Mouse (Mus musculus): ENCODE results near the gene Carhsp1. TPM values are rescaled to one million over a fixed set of nuclear protein-coding genes. Genes with fewer than 3 reads are reported as not detected.

Carhsp1 gene
- polyA plus RNA-seq, 2 experiments = 29.9 to 60.7 TPM

DNA sequence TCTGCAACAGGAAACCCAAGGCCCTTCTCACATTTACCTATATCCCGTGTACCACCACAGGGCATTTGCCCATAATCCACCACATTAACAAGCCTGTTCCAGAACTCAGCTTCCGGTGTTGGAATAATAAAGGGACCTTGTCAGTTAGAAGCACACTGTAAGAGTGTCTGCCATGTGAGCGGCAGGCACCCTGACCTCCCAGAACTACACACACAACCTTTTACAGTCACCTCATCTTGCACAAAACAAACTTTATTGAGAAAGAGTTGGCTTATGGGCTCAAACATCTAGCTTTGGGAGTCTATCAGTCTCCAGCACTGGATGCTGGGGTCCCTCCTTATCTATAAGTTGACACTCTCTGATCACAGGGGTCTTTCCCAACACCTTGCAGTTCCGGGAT, 13.6 kb downstream of the Carhsp1 start:
- no peak overlapping the region for H3K9ac ChIP-seq (ENCODE audit: low read depth, low read length, severe bottlenecking)
- TF ChIP-seq POLR2A (IDR thresholded peaks at IDR 0.05; ENCODE audit: borderline replicate concordance, extremely low read depth, insufficient read depth, insufficient read length) = no peak

DNA sequence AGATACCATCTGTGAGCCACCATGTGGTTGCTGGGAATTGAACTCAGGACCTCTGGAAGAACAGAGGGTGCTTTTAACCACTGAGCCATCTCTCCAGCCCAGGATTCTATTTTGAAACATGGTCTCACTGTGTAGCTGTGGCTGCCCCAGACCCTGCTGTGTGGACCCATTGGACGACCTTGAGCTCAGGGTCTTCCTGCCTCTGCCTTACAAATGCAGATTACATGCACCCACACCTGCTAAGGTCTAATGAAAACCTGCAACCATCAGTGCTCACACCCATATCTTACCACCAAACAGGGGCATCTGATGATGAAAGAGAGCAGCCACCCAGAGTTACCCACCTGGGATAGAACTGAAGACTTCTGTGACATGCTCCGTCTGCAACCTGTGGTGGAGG, 15.7 kb downstream of the Carhsp1 start:
- TF ChIP-seq POLR2A (IDR thresholded peaks at IDR 0.05; ENCODE audit: borderline replicate concordance, extremely low read depth, insufficient read depth, insufficient read length) = no peak
- Histone ChIP-seq H3K9me3 (ENCODE audit: control insufficient read depth, low read length) (no peaks in the 10 kb centered on the region), H3K36me3 (ENCODE audit: control insufficient read depth, insufficient read depth, low read length) (peaks cover 64% of the 10 kb centered on the region), H3K4me1 (ENCODE audit: control insufficient read depth, insufficient read depth, low read length) (no peaks in the 10 kb centered on the region), H3K27me3 (ENCODE audit: control insufficient read depth, insufficient read depth, low read length) (no peaks in the 10 kb centered on the region), H3K27ac (replicated peaks; ENCODE audit: low read depth, low read length) (no peak overlapping the region), H3K4me2 (replicated peaks; ENCODE audit: low read depth, low read length, severe bottlenecking) (no peak overlapping the region), H3K4me3 (replicated peaks; ENCODE audit: low read length) (no peak overlapping the region), H3K9ac (ENCODE audit: low read depth, low read length, severe bottlenecking) (no peak overlapping the region)
- no peak for ATAC-seq (ENCODE audit: low FRiP score, low read depth)
- DNase-seq (ENCODE audit: low spot score) = no peak
- WGBS = 79% methylated on average over 2 of the region's 2 CpGs

More for the DNA sequence above, 13.6 kb downstream of the Carhsp1 start:
- Histone ChIP-seq H3K4me2 (replicated peaks; ENCODE audit: low read depth, low read length, severe bottlenecking) (no peak overlapping the region), H3K27ac (replicated peaks; ENCODE audit: low read depth, low read length) (no peak overlapping the region), H3K4me1 (ENCODE audit: control insufficient read depth, insufficient read depth, low read length) (no peaks in the 10 kb centered on the region), H3K9me3 (ENCODE audit: control insufficient read depth, low read length) (no peaks in the 10 kb centered on the region), H3K27me3 (ENCODE audit: control insufficient read depth, insufficient read depth, low read length) (no peaks in the 10 kb centered on the region), H3K4me3 (replicated peaks; ENCODE audit: low read length) (no peak overlapping the region), H3K36me3 (ENCODE audit: control insufficient read depth, insufficient read depth, low read length) (peaks cover 63% of the 10 kb centered on the region)
- DNase-seq (ENCODE audit: low spot score) (no peak), ATAC-seq (ENCODE audit: low FRiP score, low read depth) (no peak)
- 67% methylated on average over 4 of the region's 4 CpGs for WGBS

DNA sequence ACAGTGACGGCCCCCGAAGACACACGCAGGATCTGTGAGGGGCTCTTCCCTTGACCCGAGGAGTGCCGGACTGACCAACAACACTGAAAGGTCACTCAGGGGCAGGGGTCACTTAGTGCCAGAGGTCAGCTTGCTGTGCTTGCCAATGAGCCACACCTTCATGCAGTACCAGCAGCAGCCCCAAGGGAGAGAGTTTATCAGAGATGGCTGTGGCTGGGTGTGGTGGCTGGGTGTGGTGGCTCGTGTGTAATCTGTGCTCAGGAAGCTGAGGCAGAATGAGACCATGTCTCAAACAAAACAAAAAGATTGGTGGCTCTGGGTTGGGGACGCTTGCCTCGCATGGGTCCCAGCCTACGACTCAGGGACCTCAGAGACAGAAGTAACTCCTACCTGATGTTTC, 16.4 kb downstream of the Carhsp1 start:
- no peaks in the 10 kb centered on the region for H3K27me3 ChIP-seq (ENCODE audit: control insufficient read depth, insufficient read depth, low read length)
- ATAC-seq (ENCODE audit: low FRiP score, low read depth) = no peak
- no peaks in the 10 kb centered on the region for H3K9me3 ChIP-seq (ENCODE audit: control insufficient read depth, low read length)
- H3K4me1 ChIP-seq (ENCODE audit: control insufficient read depth, insufficient read depth, low read length) = no peaks in the 10 kb centered on the region
- H3K27ac ChIP-seq (replicated peaks; ENCODE audit: low read depth, low read length) = no peak overlapping the region
- DNase-seq (ENCODE audit: low spot score) = no peak
- 89% methylated on average over 9 of the region's 9 CpGs for WGBS
- H3K4me2 ChIP-seq (replicated peaks; ENCODE audit: low read depth, low read length, severe bottlenecking) = no peak overlapping the region
- TF ChIP-seq POLR2A (IDR thresholded peaks at IDR 0.05; ENCODE audit: borderline replicate concordance, extremely low read depth, insufficient read depth, insufficient read length) = no peak
- no peak overlapping the region for H3K9ac ChIP-seq (ENCODE audit: low read depth, low read length, severe bottlenecking)
- H3K4me3 ChIP-seq (replicated peaks; ENCODE audit: low read length) = no peak overlapping the region
- peaks cover 65% of the 10 kb centered on the region for H3K36me3 ChIP-seq (ENCODE audit: control insufficient read depth, insufficient read depth, low read length)

DNA sequence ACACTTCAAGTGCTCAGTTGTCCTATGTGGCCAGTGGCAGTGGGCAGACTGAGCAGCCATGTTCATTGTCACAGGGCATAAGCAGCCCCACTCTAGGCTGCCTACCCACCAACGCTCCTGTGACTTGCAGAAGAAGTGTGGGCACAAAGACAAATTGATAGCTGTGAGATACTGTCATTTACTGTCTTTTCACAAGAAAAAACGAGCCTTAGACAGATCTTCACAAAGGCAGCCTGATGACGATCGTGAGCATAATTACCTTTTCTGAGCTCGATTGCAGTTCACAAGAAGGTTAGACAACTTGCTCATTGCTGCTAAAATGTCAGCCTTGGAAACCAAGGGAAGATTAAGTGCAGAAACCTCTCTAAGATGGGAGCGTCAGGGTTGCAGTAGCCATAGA, 16.8 kb downstream of the Carhsp1 start:
- ATAC-seq (ENCODE audit: low FRiP score, low read depth) = no peak
- DNase-seq (ENCODE audit: low spot score) = no peak
- Histone ChIP-seq H3K27ac (replicated peaks; ENCODE audit: low read depth, low read length) (no peak overlapping the region), H3K36me3 (ENCODE audit: control insufficient read depth, insufficient read depth, low read length) (peaks cover 62% of the 10 kb centered on the region), H3K9me3 (ENCODE audit: control insufficient read depth, low read length) (no peaks in the 10 kb centered on the region), H3K4me3 (replicated peaks; ENCODE audit: low read length) (no peak overlapping the region), H3K9ac (ENCODE audit: low read depth, low read length, severe bottlenecking) (no peak overlapping the region), H3K4me2 (replicated peaks; ENCODE audit: low read depth, low read length, severe bottlenecking) (no peak overlapping the region), H3K27me3 (ENCODE audit: control insufficient read depth, insufficient read depth, low read length) (no peaks in the 10 kb centered on the region), H3K4me1 (ENCODE audit: control insufficient read depth, insufficient read depth, low read length) (no peaks in the 10 kb centered on the region)
- 81% methylated on average over 6 of the region's 6 CpGs for WGBS
- no peak for TF ChIP-seq POLR2A (IDR thresholded peaks at IDR 0.05; ENCODE audit: borderline replicate concordance, extremely low read depth, insufficient read depth, insufficient read length)

DNA sequence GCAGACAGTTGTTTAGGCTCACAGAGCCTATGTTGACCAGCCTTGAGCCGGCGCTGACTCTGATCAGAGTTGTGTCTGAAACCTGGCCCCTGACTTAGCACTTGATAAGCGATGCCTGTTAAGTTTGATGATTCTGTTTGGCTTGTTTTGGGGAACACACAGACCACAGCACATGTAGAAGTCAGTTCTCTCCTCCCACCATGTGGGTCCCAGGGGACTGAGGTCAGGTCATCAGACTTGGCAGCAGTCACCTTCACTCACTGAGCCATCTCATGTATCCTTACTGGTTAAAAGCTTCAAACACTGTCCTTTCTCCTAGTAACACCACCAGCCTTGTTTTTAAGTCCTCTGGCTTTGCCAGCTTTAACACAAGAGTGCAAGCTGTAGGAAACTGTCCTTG, 21.9 kb downstream of the Carhsp1 start:
- WGBS = 96% methylated on average over 3 of the region's 3 CpGs
- no peak overlapping the region for H3K4me3 ChIP-seq (replicated peaks; ENCODE audit: low read length)
- no peak overlapping the region for H3K27ac ChIP-seq (replicated peaks; ENCODE audit: low read depth, low read length)
- H3K27me3 ChIP-seq (ENCODE audit: control insufficient read depth, insufficient read depth, low read length) = no peaks in the 10 kb centered on the region
- ATAC-seq (ENCODE audit: low FRiP score, low read depth) (no peak), DNase-seq (ENCODE audit: low spot score) (no peak)
- no peak for TF ChIP-seq POLR2A (IDR thresholded peaks at IDR 0.05; ENCODE audit: borderline replicate concordance, extremely low read depth, insufficient read depth, insufficient read length)
- H3K4me1 ChIP-seq (ENCODE audit: control insufficient read depth, insufficient read depth, low read length) = no peaks in the 10 kb centered on the region
- H3K4me2 ChIP-seq (replicated peaks; ENCODE audit: low read depth, low read length, severe bottlenecking) = no peak overlapping the region
- no peak overlapping the region for H3K9ac ChIP-seq (ENCODE audit: low read depth, low read length, severe bottlenecking)
- H3K36me3 ChIP-seq (ENCODE audit: control insufficient read depth, insufficient read depth, low read length) = peaks cover 77% of the 10 kb centered on the region
- H3K9me3 ChIP-seq (ENCODE audit: control insufficient read depth, low read length) = no peaks in the 10 kb centered on the region

DNA sequence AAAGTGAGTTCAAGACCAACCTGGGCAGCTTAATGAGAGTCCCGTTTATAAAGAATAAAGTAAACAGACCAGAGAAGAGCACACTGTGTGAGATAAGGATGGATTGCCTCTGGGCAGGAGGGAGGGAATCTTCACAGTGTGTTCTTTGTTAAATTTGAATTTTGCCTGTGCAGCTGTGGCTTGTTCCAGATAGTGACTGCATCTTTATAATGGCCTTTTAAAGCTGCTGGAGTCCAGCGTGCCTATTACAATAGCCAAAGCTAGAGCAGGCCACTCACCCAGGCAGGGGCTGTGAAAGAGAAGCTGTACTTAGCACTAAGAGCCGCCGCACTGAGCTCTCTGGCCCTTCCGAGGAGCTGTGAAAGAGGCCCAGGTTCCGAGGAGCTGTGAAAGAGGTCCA, 26.4 kb downstream of the Carhsp1 start:
- Histone ChIP-seq H3K4me2 (replicated peaks; ENCODE audit: low read depth, low read length, severe bottlenecking) (no peak overlapping the region), H3K36me3 (ENCODE audit: control insufficient read depth, insufficient read depth, low read length) (peaks cover 81% of the 10 kb centered on the region), H3K9ac (ENCODE audit: low read depth, low read length, severe bottlenecking) (no peak overlapping the region), H3K4me1 (ENCODE audit: control insufficient read depth, insufficient read depth, low read length) (no peaks in the 10 kb centered on the region), H3K4me3 (replicated peaks; ENCODE audit: low read length) (no peak overlapping the region), H3K27me3 (ENCODE audit: control insufficient read depth, insufficient read depth, low read length) (no peaks in the 10 kb centered on the region), H3K9me3 (ENCODE audit: control insufficient read depth, low read length) (no peaks in the 10 kb centered on the region), H3K27ac (replicated peaks; ENCODE audit: low read depth, low read length) (no peak overlapping the region)
- no peak for ATAC-seq (ENCODE audit: low FRiP score, low read depth)
- no peak for DNase-seq (ENCODE audit: low spot score)
- 84% methylated on average over 6 of the region's 6 CpGs for WGBS
- no peak for TF ChIP-seq POLR2A (IDR thresholded peaks at IDR 0.05; ENCODE audit: borderline replicate concordance, extremely low read depth, insufficient read depth, insufficient read length)
